Comparison of ENCODE assay signal across 24 mouse cellular contexts in the genomic region with DNA sequence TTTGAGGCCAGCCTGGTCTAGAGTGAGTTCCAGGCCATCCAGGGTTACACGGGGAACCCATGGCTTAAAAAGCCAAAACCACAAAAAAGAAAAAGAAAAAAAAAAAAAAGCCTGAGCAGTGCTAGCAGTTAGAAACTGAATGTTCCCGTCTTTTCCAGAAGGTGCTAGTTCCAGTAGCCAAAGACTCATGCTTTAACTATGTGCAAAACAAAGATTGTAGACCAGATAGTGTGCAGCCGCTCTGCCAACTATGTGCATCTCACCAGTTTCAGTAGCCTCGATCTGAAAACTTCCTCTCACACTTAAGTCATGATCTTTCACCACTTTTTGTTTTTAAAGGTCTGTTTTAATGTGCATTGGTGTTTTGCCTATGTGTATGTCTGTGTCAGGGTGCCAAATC. TPM values are rescaled to one million over a fixed set of nuclear protein-coding genes. Genes with fewer than 3 reads are reported as not detected.
"Had no signal": no experiment of that assay in that cellular context is flagged by ENCODE, and none has a peak within 500 bp of the region (broad histone marks: within the 10 kb centered on the region; RNA-seq: fewer than 3 reads in every experiment).

No protein-coding gene starts in this region.

- H3K4me1 ChIP-seq: limb, embryonic 13.5 days had no signal

- DNase-seq: kidney, adult 8-10 months; kidney, postnatal 10 days; left cerebral cortex, postnatal 4 days; liver; lung, postnatal 10 days; lung, postnatal 36 days; right cerebral cortex, postnatal 25 days; thymus, adult 18-20 months; thymus, postnatal 36 days had no signal

- H3K27me3 ChIP-seq: megakaryocyte, embryonic 14.5 days had no signal

- H3K36me3 ChIP-seq: kidney, embryonic 15.5 days; limb, embryonic 13.5 days; liver, embryonic 12.5 days; liver, embryonic 15.5 days; lung, embryonic 15.5 days; midbrain, embryonic 10.5 days; midbrain, embryonic 13.5 days had no signal

- H3K9me3 ChIP-seq: kidney, embryonic 15.5 days; limb, embryonic 13.5 days; liver, embryonic 12.5 days; liver, embryonic 15.5 days; lung, embryonic 15.5 days; megakaryocyte, embryonic 14.5 days; midbrain, embryonic 10.5 days; midbrain, embryonic 13.5 days had no signal

- H3K27ac ChIP-seq: kidney, embryonic 15.5 days; limb, embryonic 13.5 days; liver, embryonic 12.5 days; liver, embryonic 15.5 days; lung, embryonic 15.5 days; midbrain, embryonic 10.5 days; midbrain, embryonic 13.5 days had no signal

- H3K4me3 ChIP-seq: kidney, embryonic 15.5 days; limb, embryonic 13.5 days; liver, embryonic 12.5 days; liver, embryonic 15.5 days; lung, embryonic 15.5 days; midbrain, embryonic 10.5 days; midbrain, embryonic 13.5 days had no signal

RNA-seq across cellular contexts. Expression of a gene that starts 1.6 kb away (rescaled TPM):
- total RNA-seq: layer of hippocampus, postnatal 14 days; left cerebral cortex, adult 8-10 months; left cerebral cortex, postnatal 14 days; left cerebral cortex, postnatal 4 days; midbrain, postnatal 0 days had no signal
- polyA plus RNA-seq: kidney, embryonic 15.5 days; liver, embryonic 12.5 days; liver, embryonic 15.5 days; lung, embryonic 15.5 days; midbrain, embryonic 10.5 days; midbrain, postnatal 0 days; neural tube, embryonic 11.5 days; spleen, adult 2 months; urinary bladder, adult 2 months had no signal
